Mouse (Mus musculus) T-helper 17 cell (primary cell): ENCODE data around the gene Rab40c.

Experiments used
- in situ Hi-C, 2 experiments: fragments of 300-600 bp; cut with MboI, MseI; formaldehyde crosslinking; loops; 1 replicate in 1 of 2; 2 replicates in 1 of 2; pipeline ENCODE4 v1.15.1; 2025; ENCODE audit warnings: high pct_unique_total_duplicates in 2 of 2

The Rab40c gene

GRCm38 (mm10) chr17:25919144-25919785 lies at the start of gene Rab40c:
Gene Rab40c, minus strand, starts transcription at chr17:25919727.
- in situ Hi-C loops, result loop anchor here in 1 of 2 experiments (25.0 kb wide), 1 partner anchor 1457 kb away; the partner anchor contains the start of genes Bricd5, E4f1 and Pgp

- in situ Hi-C loops, result no loop called here
Measured at GRCm38 (mm10) chr17:25968176-25968575, 48.6 kb upstream of the Rab40c start.

GRCm38 (mm10) chr17:25967652-25968051 lies 48.1 kb upstream of the Rab40c start:
- in situ Hi-C loops, result no loop called here

GRCm38 (mm10) chr17:25964271-25964670 lies 44.7 kb upstream of the Rab40c start:
- in situ Hi-C loops, result no loop called here

GRCm38 (mm10) chr17:25962413-25962905 lies 42.9 kb upstream of the Rab40c start:
- in situ Hi-C loops, result no loop called here

GRCm38 (mm10) chr17:25961566-25961965 lies 42.0 kb upstream of the Rab40c start:
- in situ Hi-C loops, result no loop called here

GRCm38 (mm10) chr17:25959630-25960467 lies 40.3 kb upstream of the Rab40c start:
- in situ Hi-C loops, result no loop called here

GRCm38 (mm10) chr17:25958771-25959494 lies 39.4 kb upstream of the Rab40c start:
- in situ Hi-C loops, result no loop called here

GRCm38 (mm10) chr17:25957586-25958051 lies 38.1 kb upstream of the Rab40c start:
- in situ Hi-C loops, result no loop called here

GRCm38 (mm10) chr17:25956631-25957030 lies 37.1 kb upstream of the Rab40c start:
- in situ Hi-C loops, result no loop called here

GRCm38 (mm10) chr17:25956201-25956600 lies 36.7 kb upstream of the Rab40c start:
- in situ Hi-C loops, result no loop called here

GRCm38 (mm10) chr17:25955736-25956135 lies 36.2 kb upstream of the Rab40c start:
- in situ Hi-C loops, result no loop called here

- in situ Hi-C loops, result no loop called here
Measured at GRCm38 (mm10) chr17:25954671-25955070, 35.1 kb upstream of the Rab40c start.

- in situ Hi-C loops, result no loop called here
Measured at GRCm38 (mm10) chr17:25953161-25953560, 33.6 kb upstream of the Rab40c start.

GRCm38 (mm10) chr17:25951803-25952623 lies 32.5 kb upstream of the Rab40c start, which contains the start of gene A930017K11Rik:
Gene A930017K11Rik, minus strand, starts transcription at chr17:25952565.
- in situ Hi-C loops, result no loop called here

GRCm38 (mm10) chr17:25951225-25951802 lies 31.8 kb upstream of the Rab40c start:
- in situ Hi-C loops, result no loop called here

GRCm38 (mm10) chr17:25950706-25951105 lies 31.2 kb upstream of the Rab40c start:
- in situ Hi-C loops, result no loop called here

GRCm38 (mm10) chr17:25949981-25950380 lies 30.5 kb upstream of the Rab40c start:
- in situ Hi-C loops, result no loop called here

- in situ Hi-C loops, result no loop called here
Measured at GRCm38 (mm10) chr17:25948051-25948450, 28.5 kb upstream of the Rab40c start.

- in situ Hi-C loops, result no loop called here
Measured at GRCm38 (mm10) chr17:25947576-25947975, 28.0 kb upstream of the Rab40c start.
